Mouse (Mus musculus) MEL (cell line): ENCODE measurements around the gene Plxnc1. TPM values are rescaled to one million over a fixed set of nuclear protein-coding genes. Genes with fewer than 3 reads are reported as not detected.

Experiments used
- DNase-seq: peaks from one replicate; pipeline ENCODE4 v3.0.0; 2011; ENCODE audit warnings: low read depth, low spot score
- H3K27ac ChIP-seq: 2 replicates; pipeline ENCODE4 v1.5.1; 2012; ENCODE audit warnings: low read depth, mild to moderate bottlenecking, control low read depth, low read length, moderate library complexity; ENCODE audit not compliant: control insufficient read depth
- H3K27me3 ChIP-seq, 2 experiments: fragments of 150-350 bp in 1 of 2; sonication (generic) in 1 of 2; 2 replicates each; pipeline ENCODE4 v1.6.1; 2012; ENCODE audit warnings: low read length in 2 of 2, mild to moderate bottlenecking in 2 of 2, improper control_type of control experiment in 1 of 2, moderate library complexity in 1 of 2; ENCODE audit not compliant: insufficient read depth in 2 of 2, control insufficient read depth in 1 of 2
- H3K36me3 ChIP-seq, 2 experiments: 2 replicates each; pipeline ENCODE4 v1.6.1; 2012 to 2014; ENCODE audit warnings: low read length in 2 of 2, improper control_type of control experiment in 1 of 2, inconsistent platforms in 1 of 2, mild to moderate bottlenecking in 1 of 2; ENCODE audit not compliant: insufficient read depth in 2 of 2, control insufficient read depth in 1 of 2
- H3K4me1 ChIP-seq, 2 experiments: fragments of 150-350 bp in 1 of 2; sonication (generic) in 1 of 2; 2 replicates each; pipeline ENCODE4 v1.6.1; 2012; ENCODE audit warnings: low read length in 2 of 2, improper control_type of control experiment in 1 of 2, mild to moderate bottlenecking in 1 of 2; ENCODE audit not compliant: insufficient read depth in 2 of 2, control insufficient read depth in 1 of 2
- H3K4me3 ChIP-seq, 2 experiments: fragments of 150-350 bp in 1 of 2; sonication (generic) in 1 of 2; 2 replicates each; pipeline ENCODE4 v1.5.1; 2012; ENCODE audit warnings: low read depth in 2 of 2, low read length in 2 of 2, mild to moderate bottlenecking in 2 of 2, moderate library complexity in 2 of 2, control low read depth in 1 of 2, improper control_type of control experiment in 1 of 2; ENCODE audit not compliant: control insufficient read depth in 1 of 2, insufficient read depth in 1 of 2
- H3K79me2 ChIP-seq: 2 replicates; pipeline ENCODE4 v1.6.1; 2012; ENCODE audit warnings: mild to moderate bottlenecking, low read length, moderate library complexity; ENCODE audit not compliant: control insufficient read depth, poor library complexity, insufficient read depth
- H3K9ac ChIP-seq: 2 replicates; pipeline ENCODE4 v1.6.1; 2012; ENCODE audit warnings: low read depth, mild to moderate bottlenecking, control low read depth, low read length, moderate library complexity; ENCODE audit not compliant: control insufficient read depth, poor library complexity, severe bottlenecking
- H3K9me3 ChIP-seq: fragments of 150-350 bp; sonication (generic); replicated peaks from 2 replicates; pipeline ENCODE4 v1.6.1; 2012; ENCODE audit warnings: mild to moderate bottlenecking, low read length, improper control_type of control experiment, moderate library complexity; ENCODE audit not compliant: insufficient read depth
- BHLHE40 ChIP-seq: IDR thresholded peaks from 2 replicates; pipeline ENCODE4 v1.6.1; 2012; ENCODE audit warnings: low read depth, mild to moderate bottlenecking, inconsistent platforms, low read length, improper control_type of control experiment, borderline replicate concordance
- CHD1 ChIP-seq: IDR thresholded peaks from 2 replicates; pipeline ENCODE4 v1.6.1; 2012; ENCODE audit warnings: low read depth, mild to moderate bottlenecking, inconsistent platforms, low read length, improper control_type of control experiment
- CHD2 ChIP-seq: IDR thresholded peaks from 2 replicates; pipeline ENCODE4 v1.6.1; 2011; ENCODE audit warnings: low read length, improper control_type of control experiment
- CTCF ChIP-seq, 3 experiments: IDR thresholded peaks in 2 of 3; conservative IDR thresholded peaks in 1 of 3; 2 replicates each; pipeline ENCODE4 v1.5.1; 2011 to 2012; ENCODE audit warnings: low read length in 3 of 3, low read depth in 2 of 3, mild to moderate bottlenecking in 2 of 3, improper control_type of control experiment in 1 of 3, inconsistent platforms in 1 of 3, mixed read lengths in 1 of 3, moderate library complexity in 1 of 3; ENCODE audit not compliant: control insufficient read depth in 1 of 3, insufficient read depth in 1 of 3, poor library complexity in 1 of 3, severe bottlenecking in 1 of 3
- E2F4 ChIP-seq: IDR thresholded peaks from 2 replicates; pipeline ENCODE4 v1.6.1; 2011; ENCODE audit warnings: low read depth, low read length, improper control_type of control experiment, borderline replicate concordance
- ELF1 ChIP-seq: IDR thresholded peaks from 2 replicates; pipeline ENCODE4 v1.6.1; 2014; ENCODE audit warnings: low read depth, mild to moderate bottlenecking, inconsistent platforms, low read length, improper control_type of control experiment, moderate library complexity
- EP300 ChIP-seq, 2 experiments: IDR thresholded peaks; 2 replicates each; pipeline ENCODE4 v1.6.1; 2011; ENCODE audit warnings: improper control_type of control experiment in 2 of 2, low read length in 2 of 2, low read depth in 1 of 2, mild to moderate bottlenecking in 1 of 2
- ETS1 ChIP-seq: IDR thresholded peaks from 2 replicates; pipeline ENCODE4 v1.6.1; 2012; ENCODE audit warnings: low read depth, mild to moderate bottlenecking, inconsistent platforms, low read length, improper control_type of control experiment, moderate library complexity
- GABPA ChIP-seq: IDR thresholded peaks from 2 replicates; pipeline ENCODE4 v1.6.1; 2012; ENCODE audit warnings: low read depth, mild to moderate bottlenecking, inconsistent platforms, low read length, improper control_type of control experiment, moderate library complexity
- GATA1 ChIP-seq: IDR thresholded peaks from 2 replicates; pipeline ENCODE4 v1.6.1; 2011; ENCODE audit warnings: low read depth, low read length, improper control_type of control experiment
- HCFC1 ChIP-seq: IDR thresholded peaks from 2 replicates; pipeline ENCODE4 v1.6.1; 2012; ENCODE audit warnings: low read depth, mild to moderate bottlenecking, inconsistent platforms, low read length, improper control_type of control experiment, moderate library complexity
- JUND ChIP-seq: IDR thresholded peaks from 2 replicates; pipeline ENCODE4 v1.6.1; 2011; ENCODE audit warnings: low read depth, mild to moderate bottlenecking, improper control_type of control experiment, low read length
- KAT2A ChIP-seq: conservative IDR thresholded peaks from 2 replicates; pipeline ENCODE4 v1.6.1; 2012; ENCODE audit warnings: low read depth, low read length, improper control_type of control experiment, inconsistent platforms
- MAFK ChIP-seq: IDR thresholded peaks from 2 replicates; pipeline ENCODE4 v1.6.1; 2011; ENCODE audit warnings: low read depth, mild to moderate bottlenecking, low read length, improper control_type of control experiment, borderline replicate concordance
- MAX ChIP-seq: IDR thresholded peaks from 2 replicates; pipeline ENCODE4 v1.6.1; 2011; ENCODE audit warnings: low read length, improper control_type of control experiment
- MAZ ChIP-seq: IDR thresholded peaks from 2 replicates; pipeline ENCODE4 v1.6.1; 2012; ENCODE audit warnings: low read depth, mild to moderate bottlenecking, inconsistent platforms, low read length, improper control_type of control experiment
- MEF2A ChIP-seq: IDR thresholded peaks from 2 replicates; pipeline ENCODE4 v1.6.1; 2014; ENCODE audit warnings: low read depth, mild to moderate bottlenecking, inconsistent platforms, low read length, improper control_type of control experiment; ENCODE audit not compliant: poor library complexity, insufficient replicate concordance, severe bottlenecking; ENCODE audit errors: extremely low read depth
- MXI1 ChIP-seq: IDR thresholded peaks from 2 replicates; pipeline ENCODE4 v1.6.1; 2011; ENCODE audit warnings: mild to moderate bottlenecking, low read depth, low read length, improper control_type of control experiment
- MYB ChIP-seq: IDR thresholded peaks from 2 replicates; pipeline ENCODE4 v1.6.1; 2011; ENCODE audit warnings: mild to moderate bottlenecking, low read depth, low read length, improper control_type of control experiment
- MYC ChIP-seq: IDR thresholded peaks from 2 replicates; pipeline ENCODE4 v1.6.1; 2011; ENCODE audit warnings: low read depth, mild to moderate bottlenecking, low read length, improper control_type of control experiment, moderate library complexity
- NELFE ChIP-seq: IDR thresholded peaks from 2 replicates; pipeline ENCODE4 v1.6.1; 2011; ENCODE audit warnings: low read depth, low read length, improper control_type of control experiment
- NRF1 ChIP-seq: IDR thresholded peaks from 2 replicates; pipeline ENCODE4 v1.6.1; 2014; ENCODE audit warnings: low read depth, mild to moderate bottlenecking, inconsistent platforms, low read length, improper control_type of control experiment, moderate library complexity; ENCODE audit not compliant: poor library complexity, insufficient read depth, severe bottlenecking
- POLR2A ChIP-seq, 2 experiments: IDR thresholded peaks; 2 replicates each; pipeline ENCODE4 v1.6.1; 2011 to 2012; ENCODE audit warnings: low read length in 2 of 2, mild to moderate bottlenecking in 2 of 2, control low read depth in 1 of 2, improper control_type of control experiment in 1 of 2, low read depth in 1 of 2, moderate library complexity in 1 of 2; ENCODE audit not compliant: control insufficient read depth in 1 of 2, insufficient read depth in 1 of 2, poor library complexity in 1 of 2
- POLR2AphosphoS2 ChIP-seq: IDR thresholded peaks from 2 replicates; pipeline ENCODE4 v1.6.1; 2011; ENCODE audit warnings: low read length, improper control_type of control experiment
- POLR2AphosphoS5 ChIP-seq: IDR thresholded peaks from 2 replicates; pipeline ENCODE4 v1.6.1; 2012; ENCODE audit warnings: low read depth, borderline replicate concordance, mild to moderate bottlenecking, inconsistent platforms, low read length, moderate library complexity, mixed read lengths
- RAD21 ChIP-seq: IDR thresholded peaks from 2 replicates; pipeline ENCODE4 v1.6.1; 2011; ENCODE audit warnings: mild to moderate bottlenecking, low read depth, low read length, improper control_type of control experiment
- RCOR1 ChIP-seq: IDR thresholded peaks from 2 replicates; pipeline ENCODE4 v1.6.1; 2012; ENCODE audit warnings: low read depth, mild to moderate bottlenecking, inconsistent platforms, low read length, improper control_type of control experiment
- SIN3A ChIP-seq: IDR thresholded peaks from 2 replicates; pipeline ENCODE4 v1.6.1; 2012; ENCODE audit warnings: low read length, improper control_type of control experiment, inconsistent platforms
- SMC3 ChIP-seq: IDR thresholded peaks from 2 replicates; pipeline ENCODE4 v1.6.1; 2011; ENCODE audit warnings: low read depth, low read length, improper control_type of control experiment
- TAL1 ChIP-seq: IDR thresholded peaks from 2 replicates; pipeline ENCODE4 v1.6.1; 2012; ENCODE audit warnings: mild to moderate bottlenecking, inconsistent platforms, low read length, moderate library complexity, mixed read lengths
- TBP ChIP-seq: IDR thresholded peaks from 2 replicates; pipeline ENCODE4 v1.8.0; 2011; ENCODE audit warnings: low read depth, low read length, improper control_type of control experiment
- TCF12 ChIP-seq: IDR thresholded peaks from 2 replicates; pipeline ENCODE4 v1.6.1; 2014; ENCODE audit warnings: low read depth, mild to moderate bottlenecking, inconsistent platforms, low read length, improper control_type of control experiment, moderate library complexity
- UBTF ChIP-seq: IDR thresholded peaks from 2 replicates; pipeline ENCODE4 v1.6.1; 2012; ENCODE audit warnings: low read depth, mild to moderate bottlenecking, inconsistent platforms, low read length, improper control_type of control experiment, moderate library complexity, borderline replicate concordance; ENCODE audit not compliant: insufficient read depth
- USF1 ChIP-seq: IDR thresholded peaks from 2 replicates; pipeline ENCODE4 v1.6.1; 2014; ENCODE audit warnings: low read depth, mild to moderate bottlenecking, inconsistent platforms, low read length, improper control_type of control experiment, moderate library complexity
- USF2 ChIP-seq, 2 experiments: IDR thresholded peaks; 2 replicates each; pipeline ENCODE4 v1.6.1; 2011 to 2012; ENCODE audit warnings: improper control_type of control experiment in 2 of 2, low read length in 2 of 2, borderline replicate concordance in 1 of 2, inconsistent platforms in 1 of 2, low read depth in 1 of 2, mild to moderate bottlenecking in 1 of 2; ENCODE audit not compliant: insufficient read depth in 1 of 2
- ZKSCAN1 ChIP-seq: IDR thresholded peaks from 2 replicates; pipeline ENCODE4 v1.6.1; 2012; ENCODE audit warnings: low read depth, mild to moderate bottlenecking, inconsistent platforms, low read length, improper control_type of control experiment, moderate library complexity
- ZMIZ1 ChIP-seq: IDR thresholded peaks from 2 replicates; pipeline ENCODE4 v1.6.1; 2012; ENCODE audit warnings: low read depth, mild to moderate bottlenecking, inconsistent platforms, low read length, improper control_type of control experiment, moderate library complexity
- ZNF384 ChIP-seq: IDR thresholded peaks from 2 replicates; pipeline ENCODE4 v1.6.1; 2012; ENCODE audit warnings: low read depth, mild to moderate bottlenecking, inconsistent platforms, low read length, improper control_type of control experiment
- polyA plus RNA-seq, 2 experiments: library from polyadenylated mRNA; stranded (reverse) in 1 of 2; unstranded in 1 of 2; fragments of >175 nt in 1 of 2; fragments of >200 nt in 1 of 2; gene quantifications; 2 replicates each; pipeline versions ENCODE4 v1.2.1 to v1.2.4; 2012; ENCODE audit warnings: low replicate concordance in 2 of 2, low read depth in 1 of 2; ENCODE audit not compliant: insufficient read length in 2 of 2, insufficient read depth in 1 of 2, missing spikeins in 1 of 2
- total RNA-seq: library from RNA; depleted of rRNA; stranded (reverse); fragments of 300-350 nt; gene quantifications from 2 replicates; pipeline ENCODE4 v1.2.3, GENCODE M21; 2012

The Plxnc1 gene
- total and polyA plus RNA-seq, 3 experiments, result 15.1 to 30.1 TPM; not detected in 1

GRCm38 (mm10) chr10:94958311-94958710 lies 13.7 kb upstream of the Plxnc1 start:
- H3K4me3 ChIP-seq, result peak overlapping the region in 1 of 2 experiments; percentile 31; a peak in 1 of 4 replicates
- peak; percentile 87 for DNase-seq
- H3K4me1 ChIP-seq, result peaks cover 2 to 33% of the 10 kb centered on the region in 2 experiments
- no peaks in the 10 kb centered on the region for H3K9me3 ChIP-seq
- H3K36me3 ChIP-seq, result peaks cover 0 to 15% of the 10 kb centered on the region in 2 experiments; a peak in 2 of 4 replicates
- no peaks in the 10 kb centered on the region for H3K27me3 ChIP-seq
- no peaks in the 10 kb centered on the region for H3K79me2 ChIP-seq
- no peak overlapping the region for H3K27ac ChIP-seq
- peak overlapping the region; percentile 40; the same call in 1 of the 2 replicates for H3K9ac ChIP-seq
- TF ChIP-seq HCFC1 (0 out of 2 replicates have a peak, but pooled peaks have one; percentile 13), CHD2 (no peak), SMC3 (peak; percentile 95), BHLHE40 (no peak), MYB (no peak), RAD21 (peak; percentile 95), POLR2A (IDR thresholded peaks at IDR 0.05; ENCODE audit: control insufficient read depth in 1 of 2, insufficient read depth in 1 of 2, low read depth in 1 of 2, low read length in 2 of 2, poor library complexity in 1 of 2) (no peak), MXI1 (peak; percentile 68), CHD1 (no peak), CTCF (IDR thresholded peaks at IDR 0.05 in 2 of 3, conservative IDR thresholded peaks at IDR 0.05 in 1 of 3; ENCODE audit: control insufficient read depth in 1 of 3, insufficient read depth in 1 of 3, low read depth in 2 of 3, low read length in 3 of 3, poor library complexity in 1 of 3, severe bottlenecking in 1 of 3) (peak; percentile 61 to 95 (median 93)), MAX (peak; percentile 58; the same call in 1 of the 2 replicates), KAT2A (no peak), USF1 (0 out of 2 replicates have a peak, but pooled peaks have one; percentile 17), ZNF384 (0 out of 2 replicates have a peak, but pooled peaks have one; percentile 49), JUND (no peak; the same call in 1 of the 2 replicates), MYC (peak; percentile 87), EP300 (IDR thresholded peaks at IDR 0.05; ENCODE audit: low read depth in 1 of 2, low read length in 2 of 2) (no peak), GATA1 (no peak), POLR2AphosphoS2 (no peak), MAFK (no peak), MEF2A (no peak), POLR2AphosphoS5 (no peak), NELFE (no peak), ZMIZ1 (no peak), E2F4 (no peak), GABPA (no peak), UBTF (no peak), USF2 (IDR thresholded peaks at IDR 0.05; ENCODE audit: borderline replicate concordance in 1 of 2, insufficient read depth in 1 of 2, low read depth in 1 of 2, low read length in 2 of 2) (no peak), TBP (no peak), RCOR1 (no peak), ELF1 (no peak), MAZ (no peak), TCF12 (no peak), ZKSCAN1 (no peak), ETS1 (no peak), TAL1 (no peak), NRF1 (no peak), SIN3A (peak; percentile 65)
